Mouse (Mus musculus): ENCODE measurements around the gene Slc25a23.
A peak's percentile ranks its signal among the peaks of the same experiment; 100 is the strongest.

Gene Slc25a23

GRCm38 (mm10) chr17:57059486-57059977 lies at the start of gene Slc25a23:
Gene Slc25a23 (minus strand): TSS chr17:57059863.
- peak; percentile 84 for DNase-seq

- no peak for DNase-seq
Observed at GRCm38 (mm10) chr17:57108666-57109171, 49.1 kb upstream of the Slc25a23 start.

- no peak for DNase-seq
Observed at GRCm38 (mm10) chr17:57108040-57108665, 48.5 kb upstream of the Slc25a23 start.

GRCm38 (mm10) chr17:57107064-57107463 lies 47.4 kb upstream of the Slc25a23 start:
- DNase-seq, result no peak

- no peak for DNase-seq
Observed at GRCm38 (mm10) chr17:57106035-57106368, 46.3 kb upstream of the Slc25a23 start.

GRCm38 (mm10) chr17:57105181-57106034 lies 45.7 kb upstream of the Slc25a23 start, which contains the start of gene Tnfsf9:
Gene Tnfsf9 (plus strand): TSS chr17:57105325.
- peak; percentile 47 for DNase-seq

- DNase-seq, result no peak
Observed at GRCm38 (mm10) chr17:57104496-57104895, 44.8 kb upstream of the Slc25a23 start.

- DNase-seq, result no peak
Observed at GRCm38 (mm10) chr17:57102276-57102675, 42.6 kb upstream of the Slc25a23 start.

GRCm38 (mm10) chr17:57099629-57100325 lies 40.1 kb upstream of the Slc25a23 start:
- no peak for DNase-seq

- DNase-seq, result no peak
Observed at GRCm38 (mm10) chr17:57098321-57098720, 38.7 kb upstream of the Slc25a23 start.

GRCm38 (mm10) chr17:57096623-57096920 lies 36.9 kb upstream of the Slc25a23 start:
- peak; percentile 85 for DNase-seq

GRCm38 (mm10) chr17:57095855-57096622 lies 36.4 kb upstream of the Slc25a23 start:
- peak; percentile 73 for DNase-seq

GRCm38 (mm10) chr17:57094222-57094621 lies 34.6 kb upstream of the Slc25a23 start:
- no peak for DNase-seq

- peak; percentile 41 for DNase-seq
Observed at GRCm38 (mm10) chr17:57087049-57087832, 27.6 kb upstream of the Slc25a23 start, which contains the start of gene Tubb4a. Gene Tubb4a (minus strand): TSS chr17:57087782.

GRCm38 (mm10) chr17:57085970-57086757 lies 26.5 kb upstream of the Slc25a23 start:
- DNase-seq, result no peak

GRCm38 (mm10) chr17:57082481-57082880 lies 22.8 kb upstream of the Slc25a23 start:
- no peak for DNase-seq

- no peak for DNase-seq
Observed at GRCm38 (mm10) chr17:57081234-57081842, 21.7 kb upstream of the Slc25a23 start.

- no peak for DNase-seq
Observed at GRCm38 (mm10) chr17:57079919-57080318, 20.3 kb upstream of the Slc25a23 start.

GRCm38 (mm10) chr17:57078336-57078735 lies 18.7 kb upstream of the Slc25a23 start, which contains the start of gene Dennd1c:
Gene Dennd1c (minus strand): TSS chr17:57078514.
- DNase-seq, result no peak

- DNase-seq, result no peak
Observed at GRCm38 (mm10) chr17:57076916-57077315, 17.3 kb upstream of the Slc25a23 start.
